Mouse (Mus musculus) T-cell, adult 2 months (primary cell): Measurements from ENCODE around the gene Ubox5.
"Not testable (repeated sequence)": the region's sequence is repeated elsewhere in the genome, so short reads cannot be mapped to it uniquely, and the experiment has no call there.

Experiments used
- DNase-seq: peaks from one replicate; pipeline ENCODE4 v3.0.0; 2022; ENCODE audit warnings: low spot score

The Ubox5 gene

DNA sequence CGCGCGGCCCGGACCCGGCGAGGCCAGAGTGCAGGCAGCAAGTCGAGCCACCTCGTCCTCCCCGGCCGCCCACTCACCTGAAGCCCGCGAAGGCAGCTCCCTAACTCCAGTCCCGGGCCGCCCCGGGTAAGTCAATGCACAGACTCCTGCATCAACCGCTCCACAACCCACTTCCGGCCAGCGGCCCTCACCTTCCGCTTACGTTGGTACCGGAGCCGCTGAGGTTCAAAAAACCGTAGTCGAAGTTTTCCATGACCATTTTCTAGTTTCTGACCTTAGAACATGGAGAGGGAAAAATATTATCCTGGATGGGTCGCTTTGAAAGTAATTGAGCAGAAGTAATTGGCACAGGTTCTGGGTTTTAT lies at the start of gene Ubox5, which contains the start of gene Fastkd5:
TSS of gene Ubox5 (minus strand) at position 200 of the 365 bp plus-strand sequence.
TSS of gene Fastkd5 (minus strand) at position 189 of the 365 bp plus-strand sequence.
- DNase-seq = peak; percentile 82

DNA sequence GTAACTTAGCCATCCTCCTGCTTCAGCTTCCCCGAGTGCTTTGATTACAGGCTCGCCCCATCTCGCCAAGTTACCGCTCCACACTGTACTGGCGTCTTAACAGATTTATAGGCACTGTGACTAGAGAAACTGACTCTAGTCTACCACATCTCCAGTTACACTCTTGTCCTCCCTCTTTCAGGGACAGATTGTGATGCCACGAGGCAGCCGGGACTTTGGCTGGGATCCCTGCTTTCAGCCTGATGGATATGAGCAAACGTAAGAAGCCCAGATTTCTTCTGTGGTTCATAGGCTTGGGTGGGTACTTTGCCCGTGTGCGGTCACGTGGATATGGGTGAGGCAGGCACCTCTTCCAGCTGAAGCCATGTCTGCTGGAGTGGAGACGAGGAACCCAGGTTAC lies 49.3 kb upstream of the Ubox5 start:
- no peak for DNase-seq

DNA sequence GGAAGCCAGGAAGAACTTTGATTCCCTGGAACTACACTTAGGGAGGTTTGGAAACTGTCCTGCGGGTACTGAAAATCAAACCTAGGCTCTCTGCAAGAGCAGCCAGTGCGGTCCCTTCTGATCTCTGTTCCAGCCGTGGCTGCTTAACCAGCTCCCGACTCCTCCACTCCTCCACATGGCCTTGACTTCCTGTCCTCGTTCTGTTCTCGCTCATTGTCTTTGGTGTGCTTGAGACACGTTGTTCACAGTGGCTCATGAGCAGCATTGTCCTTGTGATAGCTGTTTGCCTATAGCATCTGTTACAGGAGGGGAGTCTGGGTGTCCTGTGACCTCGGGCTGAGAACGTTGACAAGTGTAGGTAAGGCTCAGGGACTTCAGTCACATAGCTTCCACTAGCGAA lies 47.4 kb upstream of the Ubox5 start:
- no peak for DNase-seq

DNA sequence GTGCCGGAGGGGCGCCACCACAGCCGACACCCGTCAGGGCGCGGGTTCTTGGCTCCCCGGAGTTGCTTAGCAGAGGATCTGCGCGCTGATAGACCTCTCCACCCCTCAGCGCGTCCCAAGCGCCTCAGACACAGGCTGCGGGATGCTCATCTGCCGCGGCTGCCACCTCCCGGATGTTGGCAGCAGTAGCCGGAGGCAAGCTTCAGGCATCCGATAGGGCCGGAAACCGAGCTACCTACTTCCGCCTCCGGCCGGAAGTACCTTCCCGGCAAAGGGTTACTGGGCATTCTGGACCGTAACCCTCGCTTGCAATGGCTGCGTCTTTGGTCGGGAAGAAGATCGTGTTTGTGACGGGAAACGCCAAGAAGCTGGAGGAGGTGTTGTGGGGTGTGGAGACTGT lies 37.7 kb upstream of the Ubox5 start, which contains the start of gene Itpa:
TSS of gene Itpa (plus strand) at position 52 of the 400 bp plus-strand sequence.
- peak; percentile 88 for DNase-seq

DNA sequence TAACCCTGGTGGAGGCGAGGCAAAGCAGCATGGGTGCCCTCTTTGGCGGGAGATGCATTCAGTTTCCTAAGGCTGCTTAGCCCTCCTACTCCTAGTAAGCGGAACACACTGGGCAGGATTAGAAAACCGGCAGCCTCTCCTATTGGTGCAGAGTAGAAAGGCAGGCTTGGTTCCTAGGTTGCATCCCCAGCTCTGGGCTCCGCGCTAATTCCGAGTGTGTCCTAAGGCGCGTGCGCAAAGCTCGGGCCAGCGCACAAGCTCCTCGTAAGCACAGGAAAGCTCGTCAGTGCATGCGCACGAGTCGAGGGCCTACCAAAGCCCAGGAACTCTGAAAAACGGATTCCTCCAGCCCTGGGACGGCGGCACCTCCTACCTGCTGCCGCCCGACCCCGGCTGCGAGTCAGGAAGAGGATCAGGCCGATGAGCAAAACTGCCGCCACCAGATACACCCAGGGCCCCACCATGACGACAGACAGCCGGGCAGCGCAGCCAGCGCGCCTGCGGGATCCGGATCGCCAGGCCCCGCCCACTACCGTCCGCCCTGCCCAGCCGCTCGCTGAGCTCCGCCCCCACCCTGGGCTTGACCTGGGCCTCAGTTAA lies 34.4 kb upstream of the Ubox5 start, which contains the start of gene Ddrgk1:
TSS of gene Ddrgk1 (minus strand) at position 558 of the 600 bp plus-strand sequence.
- peak; percentile 86 for DNase-seq

DNA sequence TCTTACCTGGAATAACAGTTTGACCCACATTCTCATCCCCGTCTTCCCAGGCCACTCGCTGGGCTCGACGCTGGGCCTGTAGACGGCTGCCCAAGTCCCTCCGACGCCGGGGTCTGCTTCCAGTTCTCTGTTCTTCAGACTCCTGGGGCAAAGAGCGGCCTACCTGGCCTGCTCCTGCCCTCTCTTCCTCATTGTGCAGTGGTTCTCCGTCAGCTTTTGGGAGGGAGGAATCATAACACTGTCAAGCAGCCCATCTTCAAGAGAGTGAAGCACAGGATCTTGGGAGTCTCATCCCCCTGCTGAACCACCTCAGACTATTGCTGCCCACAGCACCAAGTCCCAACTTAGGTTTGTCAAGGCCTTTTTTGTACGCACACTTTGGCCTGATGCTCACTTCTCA lies 33.5 kb upstream of the Ubox5 start:
- DNase-seq = no peak

DNA sequence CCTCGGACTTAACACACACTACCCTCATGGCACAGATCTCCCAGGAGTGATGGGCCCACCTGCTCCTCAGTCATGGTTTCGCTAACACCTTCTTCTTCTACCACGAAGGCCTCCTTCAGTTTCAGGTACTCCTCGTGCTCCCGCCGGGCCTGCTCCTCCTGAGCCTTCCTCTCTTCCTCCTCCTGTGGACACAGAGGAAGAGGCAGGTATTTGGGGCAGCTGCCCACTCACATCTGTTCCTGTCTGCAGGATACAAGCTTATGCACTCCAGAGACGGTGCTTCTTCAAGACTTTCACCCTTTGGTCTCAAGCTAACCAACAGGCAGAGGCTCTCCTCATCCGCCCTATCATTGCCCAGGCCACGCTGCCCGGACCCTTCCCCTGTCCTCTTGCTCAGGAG lies 28.7 kb upstream of the Ubox5 start:
- no peak for DNase-seq

DNA sequence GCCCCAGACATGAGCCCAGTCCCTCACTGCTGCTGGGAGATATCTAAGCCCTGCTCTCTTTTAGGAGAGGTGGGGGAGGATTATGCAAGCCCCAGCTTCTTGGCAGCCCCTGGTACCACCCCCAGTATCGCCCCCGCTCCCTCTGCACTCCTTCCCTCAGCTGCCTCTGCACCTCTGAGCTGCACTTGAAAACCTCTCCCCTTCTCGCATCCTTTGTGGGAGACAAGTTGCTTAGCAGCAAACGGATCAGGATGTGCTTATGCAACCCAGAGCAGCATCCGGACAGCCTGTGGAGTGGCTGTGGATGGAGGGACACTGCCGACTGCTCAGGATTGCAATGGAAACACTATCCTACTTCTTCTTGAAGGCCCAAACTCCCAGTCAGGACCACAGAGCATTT lies 27.7 kb upstream of the Ubox5 start:
- DNase-seq = no peak

DNA sequence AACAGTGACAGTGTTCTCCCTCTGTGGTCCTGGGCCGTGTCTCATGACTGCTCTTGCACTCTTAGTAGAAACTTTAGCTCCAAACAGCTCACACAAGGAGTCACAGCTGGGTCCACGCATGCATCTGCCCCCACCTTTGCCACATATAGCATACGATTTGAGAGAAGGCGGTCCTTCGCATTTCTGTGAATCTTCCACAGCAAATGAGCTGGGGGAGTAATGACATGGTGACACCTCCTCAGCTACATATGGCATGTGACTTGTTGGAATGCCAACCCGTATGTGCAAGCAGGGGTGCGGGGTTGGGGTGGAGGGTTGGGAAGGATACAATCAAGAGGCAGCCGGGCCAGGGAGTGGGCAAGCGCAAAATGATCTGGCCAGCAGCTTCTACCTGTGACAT lies 26.7 kb upstream of the Ubox5 start:
- DNase-seq = no peak

DNA sequence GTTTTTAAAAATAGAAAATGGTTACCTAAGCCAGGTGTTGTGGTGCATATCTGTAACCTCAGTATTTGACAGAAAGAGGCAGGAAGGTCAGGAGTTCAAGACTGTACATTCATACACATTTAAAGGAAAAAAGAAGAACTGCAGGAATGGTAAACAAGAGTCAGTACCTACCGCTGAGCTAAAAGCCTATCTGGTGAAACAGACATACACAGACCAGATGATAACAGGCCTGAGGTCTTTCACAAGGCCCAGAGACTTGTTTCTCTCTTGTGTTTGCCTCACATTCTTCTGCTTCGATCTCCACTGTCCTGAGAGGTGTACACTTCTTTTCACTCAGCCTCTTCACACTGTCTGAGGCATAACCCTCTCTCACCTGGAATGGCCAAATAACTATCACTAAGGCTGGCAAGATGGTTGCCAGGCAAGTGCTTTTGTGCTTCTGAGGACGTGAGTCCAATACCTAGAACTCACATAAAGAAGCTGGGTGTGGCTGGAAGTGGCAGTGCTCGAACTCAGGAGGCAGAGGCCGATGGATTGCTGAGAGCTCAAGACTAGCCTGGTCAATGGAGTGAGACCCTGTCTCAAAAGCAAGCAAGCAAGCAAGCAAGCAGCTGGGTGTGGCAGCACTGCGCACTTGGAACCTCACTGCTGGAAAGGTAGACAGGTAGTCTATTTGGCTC lies 26.0 kb upstream of the Ubox5 start:
- no peak for DNase-seq

DNA sequence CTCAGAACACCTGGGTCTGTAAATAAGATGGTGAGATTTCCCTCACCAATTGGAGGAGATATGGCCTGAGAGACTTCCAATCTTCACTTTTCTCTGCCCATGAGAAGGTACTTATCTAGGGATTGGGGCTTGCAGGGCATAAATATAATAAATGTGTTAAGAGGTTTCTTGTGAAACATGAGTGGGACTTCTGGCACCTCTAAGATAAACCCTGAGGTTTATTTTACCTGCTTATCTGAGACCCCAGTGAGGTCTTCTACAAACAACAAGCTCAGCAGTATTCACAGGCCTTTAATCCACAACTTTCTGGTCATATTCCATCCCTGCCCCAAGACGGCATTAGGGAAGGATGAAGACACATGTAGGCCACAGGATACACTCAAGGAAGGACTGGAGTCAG lies 23.9 kb upstream of the Ubox5 start:
- DNase-seq = no peak

DNA sequence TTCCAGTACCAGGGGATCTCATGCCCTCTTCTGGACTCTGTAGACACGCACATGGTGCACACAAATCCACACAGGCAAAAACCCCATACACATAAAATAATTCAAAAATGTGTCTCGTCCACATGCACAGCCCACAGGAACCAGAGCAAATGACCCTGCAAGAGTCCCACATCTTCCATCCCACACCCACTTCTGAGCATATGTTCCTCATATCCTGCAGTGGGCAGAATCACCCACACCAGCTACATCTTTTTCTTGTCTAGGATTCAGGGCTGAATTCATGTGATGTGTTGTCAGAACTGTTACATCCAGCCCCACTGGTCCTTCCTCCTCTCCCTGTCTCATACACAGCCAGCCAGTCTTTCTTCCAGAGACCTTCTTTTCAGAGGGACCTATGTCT lies 23.5 kb upstream of the Ubox5 start:
- DNase-seq = no peak

DNA sequence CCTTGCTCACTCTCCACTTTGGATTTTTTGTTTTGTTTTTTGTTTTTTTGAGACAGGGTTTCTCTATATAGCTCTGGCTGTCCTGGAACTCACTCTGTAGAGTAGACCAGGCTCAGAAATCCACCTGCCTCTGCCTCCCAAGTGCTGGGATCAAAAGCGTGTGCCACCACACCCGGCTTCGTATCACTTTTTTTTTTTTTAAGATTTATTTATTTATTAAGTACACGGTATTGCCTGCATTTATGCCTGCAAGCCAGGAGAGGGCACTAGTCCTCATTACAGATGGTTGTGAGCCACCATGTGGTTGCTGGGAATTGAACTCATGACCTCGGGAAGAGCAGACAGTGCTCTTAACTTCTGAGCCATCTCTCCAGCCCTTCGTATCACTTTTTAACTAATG lies 19.2 kb upstream of the Ubox5 start:
- not testable (repeated sequence) for DNase-seq

DNA sequence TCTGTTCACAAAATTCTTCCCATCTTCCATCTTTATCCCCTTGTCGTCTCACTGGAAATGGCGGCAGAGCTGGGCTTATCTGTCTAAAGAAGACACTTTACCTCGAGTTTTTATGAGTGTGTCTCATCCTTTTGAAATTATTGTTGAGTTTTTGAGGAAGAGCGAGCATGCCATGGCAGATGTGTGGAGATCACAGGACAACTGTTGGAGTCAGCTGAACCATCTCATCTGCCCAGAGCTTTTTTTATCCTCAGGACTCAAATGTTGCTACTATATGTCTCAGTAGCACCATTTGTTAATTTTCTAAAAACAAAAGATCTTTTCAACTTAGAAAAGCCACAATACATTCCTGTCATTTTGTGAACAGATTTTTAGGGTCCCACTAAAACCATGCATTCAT lies 15.4 kb upstream of the Ubox5 start:
- no peak for DNase-seq

DNA sequence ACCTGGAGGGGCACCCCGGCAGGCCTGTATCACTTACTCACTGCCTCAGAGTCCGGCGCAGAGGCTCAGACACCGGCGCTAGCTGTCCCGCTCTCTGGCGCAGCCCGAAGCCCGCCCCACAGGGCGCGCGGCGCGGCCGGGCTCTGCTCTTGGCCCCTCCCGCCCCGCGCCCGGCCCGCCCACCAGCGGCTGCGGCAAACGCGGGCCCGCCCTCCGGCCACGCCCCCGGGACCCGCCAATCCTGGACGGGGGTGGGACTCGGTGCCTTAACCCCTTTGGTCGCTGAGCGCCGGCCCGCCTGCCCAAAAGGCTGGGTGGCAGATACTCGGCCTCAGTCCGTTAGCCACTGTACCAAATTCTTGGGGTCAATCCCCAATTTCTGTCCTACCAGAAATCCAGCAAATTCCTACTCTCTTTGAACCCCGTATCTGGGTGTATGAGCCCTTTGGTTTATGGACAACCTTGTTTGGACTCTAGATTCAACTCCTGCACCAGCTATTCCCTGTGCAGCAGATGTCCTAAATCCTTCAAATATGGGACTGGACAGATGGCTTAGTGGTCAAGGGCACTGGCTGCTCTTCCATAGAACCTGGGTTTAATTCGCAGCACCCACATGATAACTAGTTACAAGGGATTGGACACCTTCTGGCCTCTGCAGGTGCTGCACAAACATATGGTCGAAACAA lies 13.0 kb upstream of the Ubox5 start, which contains the start of gene Lzts3:
TSS of gene Lzts3 (minus strand) at position 120 of the 686 bp plus-strand sequence.
- peak; percentile 83 for DNase-seq

DNA sequence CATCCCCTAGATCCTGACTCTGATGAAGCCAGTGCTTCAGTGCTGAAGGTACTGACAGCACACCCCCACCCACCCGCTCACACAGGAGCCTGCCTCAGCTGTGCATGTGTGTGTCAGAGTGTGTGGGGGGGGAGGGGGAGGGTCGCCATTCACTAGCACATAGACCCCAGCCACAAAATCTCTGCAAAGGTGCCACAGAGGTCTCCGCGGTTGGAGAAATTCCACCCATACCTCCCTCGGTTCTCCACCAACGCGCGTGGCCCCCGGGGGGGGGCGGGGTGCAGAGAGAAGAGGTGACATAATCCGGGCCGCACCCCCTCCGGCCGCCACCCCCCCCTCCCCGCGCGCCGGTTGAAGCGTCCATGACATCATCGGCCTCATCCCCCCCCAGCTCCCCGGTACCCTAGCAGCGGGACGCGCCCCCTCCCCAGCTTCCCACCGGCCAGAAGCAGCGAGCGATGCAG lies 12.4 kb upstream of the Ubox5 start:
- DNase-seq = no peak

DNA sequence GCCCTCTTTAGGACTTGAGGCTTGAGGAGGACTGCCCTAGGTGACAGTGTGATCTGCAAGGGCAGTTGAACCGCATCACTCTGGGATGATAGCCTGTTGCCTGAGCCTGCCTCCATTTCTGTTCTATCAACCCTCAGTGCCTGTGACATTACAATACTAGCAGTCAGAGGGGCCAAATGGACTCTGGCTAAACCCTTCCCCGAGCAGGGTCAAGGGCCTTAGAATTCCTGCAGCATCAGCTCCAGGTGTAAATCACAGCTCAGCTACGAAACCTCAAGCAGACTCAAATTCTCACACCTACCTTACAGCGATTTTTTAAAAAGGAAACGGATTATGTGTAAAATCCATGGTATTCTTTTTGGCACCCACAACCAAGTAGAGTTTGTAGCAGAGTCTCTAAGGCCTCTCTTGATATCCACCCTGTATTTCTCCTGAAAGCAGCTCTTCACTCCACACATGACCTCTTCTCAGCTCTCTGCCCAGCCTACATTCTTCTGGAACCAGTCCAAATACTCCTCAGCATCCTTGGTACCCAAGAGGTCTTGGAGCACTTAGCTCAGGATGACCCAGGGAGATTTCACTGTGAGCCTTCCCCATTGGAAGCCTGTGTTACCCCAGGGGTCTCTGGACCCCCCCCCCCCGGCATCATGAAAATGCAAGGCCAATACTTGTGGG lies 11.7 kb upstream of the Ubox5 start:
- no peak for DNase-seq

DNA sequence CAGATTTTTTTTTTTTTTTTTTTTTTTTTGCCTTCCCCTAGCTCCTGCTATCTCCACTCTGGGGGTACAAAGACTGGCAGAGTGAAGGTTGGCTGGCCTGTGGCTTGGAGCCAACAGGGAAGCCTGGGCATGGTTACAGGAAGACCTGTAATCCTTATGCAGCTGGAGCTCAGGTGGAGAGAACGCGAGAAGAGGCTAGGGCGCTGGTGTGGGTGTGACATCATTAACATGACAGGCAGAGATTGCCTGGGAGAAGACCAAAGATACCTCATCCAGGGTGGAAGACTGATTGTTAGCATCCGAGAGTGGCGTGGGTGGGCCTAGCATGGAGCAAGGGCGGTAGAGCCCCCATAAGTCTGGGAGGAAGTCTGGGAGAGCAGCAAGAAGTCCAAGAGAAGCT lies 9.4 kb upstream of the Ubox5 start:
- DNase-seq = no peak

DNA sequence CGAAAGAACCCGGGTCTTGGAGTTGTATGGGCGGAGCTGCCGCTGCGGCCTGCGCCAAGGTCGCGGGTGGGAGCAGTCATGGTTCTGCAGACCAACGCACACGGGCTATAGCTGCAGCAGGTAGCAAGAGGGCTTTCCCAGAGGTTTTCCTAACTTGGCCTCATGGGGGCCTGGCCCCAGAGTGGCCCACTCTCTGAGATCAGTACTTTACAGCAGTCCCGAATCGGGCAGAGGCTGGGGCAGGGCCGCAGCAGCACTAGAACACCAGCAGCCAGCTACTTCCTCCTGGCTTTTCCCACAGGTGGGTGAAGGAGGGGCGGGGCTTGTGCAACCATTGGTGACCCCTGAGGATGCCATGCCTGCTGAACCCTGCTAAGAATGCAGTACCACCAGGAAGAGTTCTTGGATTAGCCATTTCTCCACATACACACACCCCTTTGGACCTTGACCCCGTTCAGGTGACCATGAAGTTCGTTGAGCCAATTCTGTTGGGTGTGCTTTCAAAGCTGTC lies 8.3 kb upstream of the Ubox5 start:
- no peak for DNase-seq

DNA sequence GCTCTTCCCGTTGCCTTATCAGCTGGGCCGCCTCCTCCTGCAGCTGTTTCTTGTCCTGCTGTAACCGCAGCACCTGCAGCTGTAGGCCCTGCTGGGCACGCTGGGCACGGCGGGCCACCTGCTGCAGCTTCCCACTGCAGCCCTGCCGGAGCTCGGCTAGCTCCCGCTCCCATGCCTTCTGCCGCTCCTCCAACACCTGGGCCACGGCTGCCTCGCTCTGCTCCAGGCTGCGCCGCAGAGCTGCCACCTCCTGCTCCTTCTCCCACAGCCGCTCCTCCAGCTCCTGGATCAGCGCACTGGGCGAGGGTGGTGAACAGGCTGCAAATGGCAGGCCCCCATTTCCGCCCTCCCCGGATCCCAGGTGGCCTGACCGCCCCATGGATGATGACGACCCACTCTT lies 6.0 kb upstream of the Ubox5 start:
- DNase-seq = peak; percentile 15

DNA sequence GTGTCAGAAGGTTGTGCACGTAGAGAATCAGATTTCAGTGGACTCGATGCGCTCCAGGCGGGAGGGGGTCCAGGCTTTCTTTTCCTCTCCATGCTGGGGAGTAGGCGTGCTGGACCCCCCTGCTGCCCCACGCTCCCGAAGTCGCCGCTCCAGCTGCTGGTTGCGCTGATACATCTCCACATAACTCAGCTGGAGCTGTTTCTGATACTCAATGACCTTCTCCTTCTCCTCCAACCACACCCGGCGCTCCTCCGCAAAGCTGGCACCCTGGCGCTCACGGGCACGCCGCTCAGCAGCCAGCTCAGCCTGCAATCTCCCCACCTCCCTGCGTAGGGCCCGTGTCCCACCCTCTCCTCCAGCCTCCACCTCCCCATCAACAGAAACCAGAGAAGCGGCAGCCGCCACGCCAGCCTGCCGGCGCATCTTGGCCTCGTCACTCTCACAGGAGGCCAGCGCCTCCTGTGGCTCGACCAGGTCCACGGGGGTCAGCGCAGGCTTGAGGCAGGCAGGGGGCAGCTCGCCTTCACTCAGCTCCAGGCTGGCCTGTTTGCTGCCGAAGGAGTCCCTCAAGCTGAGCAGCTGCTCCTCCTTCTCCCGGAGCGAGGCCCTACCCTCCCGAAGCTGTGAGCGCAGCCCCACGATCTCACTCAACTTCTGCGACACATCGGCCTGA lies 5.0 kb upstream of the Ubox5 start:
- DNase-seq = peak; percentile 23
